Mouse (Mus musculus) neural tube, embryonic 14.5 days (tissue): ENCODE results near the gene Ifna12. TPM values are rescaled to one million over a fixed set of nuclear protein-coding genes. Genes with fewer than 3 reads are reported as not detected.
"Not testable (repeated sequence)": the region's sequence is repeated elsewhere in the genome, so short reads cannot be mapped to it uniquely, and the experiment has no call there.

Source experiments
- ATAC-seq: fragments of 200-750 bp; cut with Nextera tagmentation; 2 replicates; pipeline ENCODE4 v1.8.0; 2017; ENCODE audit warnings: low read depth, mild to moderate bottlenecking, moderate TSS enrichment, moderate library complexity
- H3K27ac ChIP-seq: fragments of 300-500 bp; sonication (generic); 2 replicates; pipeline ENCODE4 v1.5.1; 2014; ENCODE audit warnings: low read depth, mild to moderate bottlenecking, control low read depth, low read length, moderate library complexity, mixed read lengths
- H3K27me3 ChIP-seq: fragments of 300-500 bp; sonication (generic); 2 replicates; pipeline ENCODE4 v1.6.1; 2014; ENCODE audit warnings: low read length; ENCODE audit not compliant: control insufficient read depth, insufficient read depth
- H3K36me3 ChIP-seq: fragments of 300-500 bp; sonication (generic); 2 replicates; pipeline ENCODE4 v1.6.1; 2014; ENCODE audit warnings: low read length, mixed read lengths; ENCODE audit not compliant: control insufficient read depth, insufficient read depth
- H3K4me1 ChIP-seq: fragments of 300-500 bp; sonication (generic); 2 replicates; pipeline ENCODE4 v1.6.1; 2014; ENCODE audit warnings: low read length; ENCODE audit not compliant: control insufficient read depth, insufficient read depth
- H3K4me2 ChIP-seq: fragments of 300-500 bp; sonication (generic); 2 replicates; pipeline ENCODE4 v1.6.1; 2014; ENCODE audit warnings: mild to moderate bottlenecking, low read depth, low read length, control low read depth
- H3K4me3 ChIP-seq: fragments of 300-500 bp; sonication (generic); 2 replicates; pipeline ENCODE4 v1.5.1; 2014; ENCODE audit warnings: low read depth, low read length, control low read depth, mixed read lengths
- H3K9ac ChIP-seq: fragments of 300-500 bp; sonication (generic); replicated peaks from 2 replicates; pipeline ENCODE4 v1.6.1; 2014; ENCODE audit warnings: low read depth, mild to moderate bottlenecking, control low read depth, low read length, mixed read lengths
- H3K9me3 ChIP-seq: fragments of 300-500 bp; sonication (generic); 2 replicates; pipeline ENCODE4 v1.6.1; 2016; ENCODE audit warnings: low read length; ENCODE audit not compliant: control insufficient read depth
- polyA plus RNA-seq: library from polyadenylated mRNA; unstranded; fragments of >200 nt; fragmentation: Nextera tagmentation; extraction: Ambion mirVana; gene quantifications from 2 replicates; pipeline ENCODE4 v1.2.1, GENCODE M21; 2014

Ifna12 gene
- polyA plus RNA-seq, 1 experiment from 2014 or later, result not detected

- H3K36me3 ChIP-seq, H3K9me3 ChIP-seq, H3K4me3 ChIP-seq, H3K27me3 ChIP-seq, H3K9ac ChIP-seq, H3K27ac ChIP-seq, H3K4me1 ChIP-seq, H3K4me2 ChIP-seq, ATAC-seq: not testable (repeated sequence)
These were observed 45.0 kb downstream of the Ifna12 start, which contains the start of gene Ifna15 for GRCm38 (mm10) chr4:88558145-88558544. Gene Ifna15 (minus strand): TSS chr4:88558245.

Other genes with a start within 250 kb of the Ifna12 start
- gene Hacd4, start 164.4 kb downstream of the Ifna12 start, polyA plus RNA-seq, result 2.2 and 6.4 TPM in 2 replicates
- not detected in 2 replicates for gene Ifnb1, start 80.6 kb downstream of the Ifna12 start, polyA plus RNA-seq
- gene Ifna15, start 45.1 kb downstream of the Ifna12 start, polyA plus RNA-seq, result not detected in 2 replicates
- not detected in 2 replicates for gene Ifna14, start 31.6 kb downstream of the Ifna12 start, polyA plus RNA-seq
- not detected in 2 replicates for gene Ifna9, start 11.0 kb downstream of the Ifna12 start, polyA plus RNA-seq
- not detected in 2 replicates for gene C87499, start 31.0 kb upstream of the Ifna12 start, polyA plus RNA-seq
- not detected in 2 replicates for gene Ifna13, start 41.1 kb upstream of the Ifna12 start, polyA plus RNA-seq
- not detected in 2 replicates for gene Ifna16, start 73.5 kb upstream of the Ifna12 start, polyA plus RNA-seq
- not detected in 2 replicates for gene Ifna2, start 80.5 kb upstream of the Ifna12 start, polyA plus RNA-seq
- not detected in 2 replicates for gene Ifnab, start 88.0 kb upstream of the Ifna12 start, polyA plus RNA-seq
- 1.6 and 2.6 TPM in 2 replicates for gene Gm26566, start 118.4 kb upstream of the Ifna12 start, polyA plus RNA-seq
- 129 and 164 TPM in 2 replicates for gene Klhl9, start 119.1 kb upstream of the Ifna12 start, polyA plus RNA-seq
- gene Gm13271, start 151.5 kb upstream of the Ifna12 start, polyA plus RNA-seq, result not detected in 2 replicates
- not detected in 2 replicates for gene Gm13283, start 156.7 kb upstream of the Ifna12 start, polyA plus RNA-seq
- gene Gm13290, start 170.5 kb upstream of the Ifna12 start, polyA plus RNA-seq, result not detected in 2 replicates
- gene Gm13289, start 173.5 kb upstream of the Ifna12 start, polyA plus RNA-seq, result not detected in 2 replicates
- gene Gm13272, start 176.5 kb upstream of the Ifna12 start, polyA plus RNA-seq, result not detected in 2 replicates
- gene Ifnz, start 178.8 kb upstream of the Ifna12 start, polyA plus RNA-seq, result not detected in 2 replicates
- not detected in 2 replicates for gene Gm13276, start 182.3 kb upstream of the Ifna12 start, polyA plus RNA-seq
- gene Gm13277, start 185.3 kb upstream of the Ifna12 start, polyA plus RNA-seq, result not detected in 2 replicates
- not detected in 2 replicates for gene Gm13278, start 188.2 kb upstream of the Ifna12 start, polyA plus RNA-seq
- gene Gm13275, start 191.1 kb upstream of the Ifna12 start, polyA plus RNA-seq, result not detected in 2 replicates
- not detected in 2 replicates for gene Gm13279, start 194.0 kb upstream of the Ifna12 start, polyA plus RNA-seq
- gene Gm13285, start 196.3 kb upstream of the Ifna12 start, polyA plus RNA-seq, result not detected in 2 replicates
- not detected in 2 replicates for gene Gm13287, start 199.9 kb upstream of the Ifna12 start, polyA plus RNA-seq
- gene Gm13288, start 202.2 kb upstream of the Ifna12 start, polyA plus RNA-seq, result not detected in 2 replicates
- not detected in 2 replicates for gene Ifna7, start 212.9 kb upstream of the Ifna12 start, polyA plus RNA-seq
- not detected in 2 replicates for gene Ifna11, start 216.6 kb upstream of the Ifna12 start, polyA plus RNA-seq
- not detected in 2 replicates for gene Ifna6, start 224.0 kb upstream of the Ifna12 start, polyA plus RNA-seq
- gene Ifna5, start 232.1 kb upstream of the Ifna12 start, polyA plus RNA-seq, result not detected in 2 replicates
- not detected in 2 replicates for gene Ifna4, start 238.5 kb upstream of the Ifna12 start, polyA plus RNA-seq
- gene Ifna1, start 246.7 kb upstream of the Ifna12 start, polyA plus RNA-seq, result not detected in 2 replicates